Mouse (Mus musculus): ENCODE data around the gene Adipor2.

The Adipor2 gene

GRCm38 (mm10) chr6:119313588-119314375 is 103.7 kb downstream of the Adipor2 start:
- DNase-seq (ENCODE audit: low read depth, low spot score) = peak; percentile 91

- no peak for DNase-seq (ENCODE audit: low read depth, low spot score)
These were observed 104.4 kb downstream of the Adipor2 start for GRCm38 (mm10) chr6:119313096-119313495.

- DNase-seq (ENCODE audit: low read depth, low spot score) = no peak
These were observed 105.1 kb downstream of the Adipor2 start for GRCm38 (mm10) chr6:119312381-119312780.

- DNase-seq (ENCODE audit: low read depth, low spot score) = peak; percentile 91
These were observed 107.3 kb downstream of the Adipor2 start for GRCm38 (mm10) chr6:119310176-119310575.

GRCm38 (mm10) chr6:119307867-119308413 is 109.6 kb downstream of the Adipor2 start:
- peak; percentile 58 for DNase-seq (ENCODE audit: low read depth, low spot score)

- DNase-seq (ENCODE audit: low read depth, low spot score) = no peak
These were observed 114.2 kb downstream of the Adipor2 start for GRCm38 (mm10) chr6:119303331-119303730.
